Mouse (Mus musculus): ENCODE data around the gene Gjb1. TPM values are rescaled to one million over a fixed set of nuclear protein-coding genes. Genes with fewer than 3 reads are reported as not detected.

The Gjb1 gene
- polyA plus RNA-seq, 1 experiment from 2014 or later, result 49.0 TPM

GRCm38 (mm10) chrX:101384439-101385137 is 8.4 kb downstream of the Gjb1 start:
- Histone ChIP-seq H3K27ac (replicated peaks) (no peak overlapping the region), H3K27me3 (ENCODE audit: control insufficient read depth, insufficient read depth, low read length) (no peaks in the 10 kb centered on the region), H3K4me2 (replicated peaks; ENCODE audit: low read depth) (peak overlapping the region; percentile 17; the same call in 1 of the 2 replicates), H3K4me1 (replicated peaks; ENCODE audit: control insufficient read depth, insufficient read depth) (no peaks in the 10 kb centered on the region), H3K36me3 (ENCODE audit: control insufficient read depth, insufficient read depth, low read length) (no peaks in the 10 kb centered on the region), H3K9ac (ENCODE audit: low read length) (no peak overlapping the region), H3K9me3 (ENCODE audit: control insufficient read depth, low read length) (no peaks in the 10 kb centered on the region), H3K4me3 (ENCODE audit: low read depth, low read length) (no peak overlapping the region)
- ATAC-seq (ENCODE audit: low FRiP score, low TSS enrichment), result no peak
- TF ChIP-seq CTCF (IDR thresholded peaks at IDR 0.05; ENCODE audit: low read depth) (no peak), EP300 (optimal IDR thresholded peaks at IDR 0.05) (no peak)
- 22% methylated on average over 32 of the region's 32 CpGs for whole genome bisulfite sequencing
- no peak for DNase-seq (ENCODE audit: low spot score)

GRCm38 (mm10) chrX:101386222-101386621 is 10.0 kb downstream of the Gjb1 start:
- no peaks in the 10 kb centered on the region for H3K27me3 ChIP-seq (ENCODE audit: control insufficient read depth, insufficient read depth, low read length)
- TF ChIP-seq CTCF (IDR thresholded peaks at IDR 0.05; ENCODE audit: low read depth) (no peak), EP300 (optimal IDR thresholded peaks at IDR 0.05) (no peak)
- ATAC-seq (ENCODE audit: low FRiP score, low TSS enrichment), result peak; percentile 80

GRCm38 (mm10) chrX:101388866-101389537 is 12.8 kb downstream of the Gjb1 start:
- Histone ChIP-seq H3K36me3 (ENCODE audit: control insufficient read depth, insufficient read depth, low read length) (no peaks in the 10 kb centered on the region), H3K9ac (ENCODE audit: low read length) (no peak overlapping the region), H3K4me3 (ENCODE audit: low read depth, low read length) (no peak overlapping the region), H3K27me3 (ENCODE audit: control insufficient read depth, insufficient read depth, low read length) (no peaks in the 10 kb centered on the region), H3K27ac (replicated peaks) (no peak overlapping the region), H3K4me1 (replicated peaks; ENCODE audit: control insufficient read depth, insufficient read depth) (no peaks in the 10 kb centered on the region), H3K4me2 (replicated peaks; ENCODE audit: low read depth) (no peak overlapping the region), H3K9me3 (ENCODE audit: control insufficient read depth, low read length) (no peaks in the 10 kb centered on the region)
- 61% methylated on average over 5 of the region's 5 CpGs for WGBS
- TF ChIP-seq EP300 (optimal IDR thresholded peaks at IDR 0.05), result no peak
- no peak for TF ChIP-seq CTCF (IDR thresholded peaks at IDR 0.05; ENCODE audit: low read depth)
- DNase-seq (ENCODE audit: low spot score) (no peak), ATAC-seq (ENCODE audit: low FRiP score, low TSS enrichment) (no peak)

More at GRCm38 (mm10) chrX:101386222-101386621, 10.0 kb downstream of the Gjb1 start:
- DNase-seq (ENCODE audit: low spot score), result peak; percentile 35
- Histone ChIP-seq H3K4me3 (ENCODE audit: low read depth, low read length) (no peak overlapping the region), H3K9me3 (ENCODE audit: control insufficient read depth, low read length) (no peaks in the 10 kb centered on the region), H3K4me2 (replicated peaks; ENCODE audit: low read depth) (no peak overlapping the region), H3K4me1 (replicated peaks; ENCODE audit: control insufficient read depth, insufficient read depth) (no peaks in the 10 kb centered on the region), H3K36me3 (ENCODE audit: control insufficient read depth, insufficient read depth, low read length) (no peaks in the 10 kb centered on the region), H3K9ac (ENCODE audit: low read length) (no peak overlapping the region), H3K27ac (replicated peaks) (no peak overlapping the region)
- WGBS, result 34% methylated on average over 4 of the region's 4 CpGs

GRCm38 (mm10) chrX:101394341-101394740 is 18.2 kb downstream of the Gjb1 start:
- Histone ChIP-seq H3K27me3 (ENCODE audit: control insufficient read depth, insufficient read depth, low read length) (no peaks in the 10 kb centered on the region), H3K9me3 (ENCODE audit: control insufficient read depth, low read length) (no peaks in the 10 kb centered on the region), H3K4me2 (replicated peaks; ENCODE audit: low read depth) (no peak overlapping the region), H3K9ac (ENCODE audit: low read length) (no peak overlapping the region), H3K36me3 (ENCODE audit: control insufficient read depth, insufficient read depth, low read length) (no peaks in the 10 kb centered on the region), H3K27ac (replicated peaks) (no peak overlapping the region), H3K4me3 (ENCODE audit: low read depth, low read length) (no peak overlapping the region), H3K4me1 (replicated peaks; ENCODE audit: control insufficient read depth, insufficient read depth) (no peaks in the 10 kb centered on the region)
- DNase-seq (ENCODE audit: low spot score) (no peak), ATAC-seq (ENCODE audit: low FRiP score, low TSS enrichment) (no peak)
- WGBS, result 51% methylated on average over 2 of the region's 2 CpGs
- no peak for TF ChIP-seq EP300 (optimal IDR thresholded peaks at IDR 0.05)
- TF ChIP-seq CTCF (IDR thresholded peaks at IDR 0.05; ENCODE audit: low read depth), result no peak

- no peak for DNase-seq (ENCODE audit: low spot score)
- WGBS, result 42% methylated on average over 11 of the region's 11 CpGs
- Histone ChIP-seq H3K4me1 (replicated peaks; ENCODE audit: control insufficient read depth, insufficient read depth) (no peaks in the 10 kb centered on the region), H3K27me3 (ENCODE audit: control insufficient read depth, insufficient read depth, low read length) (no peaks in the 10 kb centered on the region), H3K9me3 (ENCODE audit: control insufficient read depth, low read length) (no peaks in the 10 kb centered on the region), H3K9ac (ENCODE audit: low read length) (no peak overlapping the region), H3K27ac (replicated peaks) (no peak overlapping the region), H3K4me2 (replicated peaks; ENCODE audit: low read depth) (no peak overlapping the region), H3K4me3 (ENCODE audit: low read depth, low read length) (no peak overlapping the region), H3K36me3 (ENCODE audit: control insufficient read depth, insufficient read depth, low read length) (no peaks in the 10 kb centered on the region)
- TF ChIP-seq EP300 (optimal IDR thresholded peaks at IDR 0.05), result no peak
- TF ChIP-seq CTCF (IDR thresholded peaks at IDR 0.05; ENCODE audit: low read depth), result no peak
- ATAC-seq (ENCODE audit: low FRiP score, low TSS enrichment), result no peak
Measured at GRCm38 (mm10) chrX:101396459-101396858, 20.3 kb downstream of the Gjb1 start.

Measured in stomach, postnatal 0 days (tissue).